Mouse (Mus musculus): Measurements from ENCODE around the gene Gm37240.

Gene Gm37240

DNA sequence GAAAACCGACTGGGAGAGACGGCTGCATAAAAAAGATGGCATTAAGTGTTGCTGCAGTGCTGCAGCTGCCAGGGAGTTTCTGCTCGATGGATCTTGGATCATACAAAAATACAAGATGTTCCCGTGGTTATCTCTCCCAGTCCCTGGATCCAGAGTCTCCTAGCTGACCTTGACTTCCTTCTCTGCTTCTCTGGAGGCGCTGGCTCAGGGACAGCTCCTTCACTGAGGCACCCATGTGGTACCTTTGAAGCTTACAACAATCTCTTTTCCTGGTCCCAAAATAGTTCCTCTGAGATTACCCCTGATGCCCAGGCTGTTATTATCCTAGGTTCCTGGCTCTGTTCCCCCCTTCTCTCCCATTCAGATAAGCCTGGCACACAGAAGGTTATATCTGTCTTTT is 672.4 kb downstream of the Gm37240 start:
- no peak for DNase-seq

- no peak for DNase-seq
Measured at GRCm38 (mm10) chr3:85212751-85213350, 674.5 kb downstream of the Gm37240 start.

GRCm38 (mm10) chr3:85209887-85210844 is 677.2 kb downstream of the Gm37240 start:
- DNase-seq: no peak

DNA sequence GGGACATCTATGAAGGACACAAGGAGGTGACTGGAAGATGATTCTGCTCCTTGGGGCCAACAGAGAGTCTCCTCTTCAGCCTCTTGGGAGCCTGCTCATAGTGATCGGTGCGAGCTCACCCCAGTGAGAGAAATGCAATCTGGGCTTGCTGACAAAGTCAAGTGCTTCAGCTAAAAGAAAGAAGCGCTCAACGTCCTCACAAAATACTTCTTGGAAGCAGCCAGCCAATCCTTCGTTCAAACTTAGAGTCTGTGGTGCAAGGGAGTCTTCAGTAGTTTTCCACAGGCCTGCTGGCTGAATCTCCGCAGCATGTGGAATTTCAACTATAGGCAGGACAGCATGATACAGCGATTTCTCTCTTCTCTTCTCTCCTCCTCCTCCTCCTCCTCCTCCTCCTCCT is 680.8 kb downstream of the Gm37240 start:
- DNase-seq: peak; percentile 28

DNA sequence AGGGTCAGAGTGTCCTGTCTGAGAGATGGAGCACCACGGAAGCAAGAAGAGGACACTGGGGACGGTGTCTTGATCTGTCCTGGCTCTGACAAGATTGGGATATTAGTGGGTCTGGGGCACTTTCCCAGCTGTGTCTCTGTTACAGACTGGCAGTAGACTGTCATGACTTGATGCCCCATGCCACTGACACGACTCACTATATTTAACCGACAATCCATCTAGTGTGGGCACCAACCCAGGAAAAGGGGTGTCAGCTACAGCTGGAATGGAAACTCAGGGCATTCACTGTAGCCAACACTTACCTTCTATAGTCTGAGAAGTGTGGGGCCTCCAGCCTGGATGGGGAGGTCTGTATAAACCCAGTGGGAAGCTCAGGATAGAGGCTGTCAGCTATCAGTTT is 681.4 kb downstream of the Gm37240 start:
- DNase-seq: no peak

DNA sequence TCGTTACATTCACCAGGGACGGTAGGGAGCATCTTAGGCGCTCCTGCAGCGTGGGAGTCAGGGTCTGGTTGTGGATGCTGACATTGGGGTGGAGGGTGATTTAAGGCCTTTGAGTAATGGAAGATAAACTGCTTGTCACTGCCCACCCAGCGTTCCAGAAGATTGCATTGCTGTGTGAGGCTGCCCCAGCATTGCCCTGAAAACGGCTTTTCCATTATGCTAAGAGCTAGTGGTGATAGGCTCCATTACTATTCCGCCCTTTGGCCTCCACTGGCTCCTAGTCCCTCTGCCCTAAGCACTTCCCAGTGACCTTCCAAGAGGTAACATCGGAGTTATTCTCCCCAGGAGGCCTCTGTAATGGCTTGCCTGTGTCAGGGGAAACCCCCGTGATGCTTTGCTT is 683.7 kb downstream of the Gm37240 start:
- no peak for DNase-seq

GRCm38 (mm10) chr3:85202726-85203125 is 684.6 kb downstream of the Gm37240 start:
- no peak for DNase-seq

GRCm38 (mm10) chr3:85201785-85202184 is 685.5 kb downstream of the Gm37240 start:
- peak; percentile 48 for DNase-seq

DNA sequence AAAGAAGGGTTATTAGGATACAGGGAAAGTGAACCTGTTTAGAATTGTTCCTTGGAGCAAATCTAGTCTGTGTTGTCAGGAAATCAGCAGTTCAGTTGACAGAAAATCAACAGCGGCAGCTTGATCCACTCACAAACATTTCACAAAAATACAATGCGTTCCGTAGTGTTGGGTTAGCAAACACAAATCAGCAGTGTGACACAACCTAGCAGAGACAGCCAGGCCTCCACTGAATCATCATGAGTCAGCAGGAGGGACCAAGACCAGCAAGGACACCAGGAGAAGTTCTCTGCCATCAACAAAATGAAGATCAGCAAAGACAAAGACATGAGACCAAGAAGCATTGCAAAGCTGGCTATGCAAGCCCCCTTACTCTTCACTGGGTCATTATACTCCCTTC is 688.8 kb downstream of the Gm37240 start:
- DNase-seq: no peak

GRCm38 (mm10) chr3:85197148-85197547 is 690.2 kb downstream of the Gm37240 start:
- DNase-seq: no peak

GRCm38 (mm10) chr3:85196591-85196990 is 690.7 kb downstream of the Gm37240 start:
- DNase-seq: no peak

GRCm38 (mm10) chr3:85195068-85195481 is 692.2 kb downstream of the Gm37240 start:
- DNase-seq: no peak

GRCm38 (mm10) chr3:85189791-85190190 is 697.5 kb downstream of the Gm37240 start:
- DNase-seq: no peak

GRCm38 (mm10) chr3:85188364-85188763 is 699.0 kb downstream of the Gm37240 start:
- no peak for DNase-seq

- DNase-seq: peak; percentile 86
Measured at GRCm38 (mm10) chr3:85186661-85187076, 700.6 kb downstream of the Gm37240 start.

DNA sequence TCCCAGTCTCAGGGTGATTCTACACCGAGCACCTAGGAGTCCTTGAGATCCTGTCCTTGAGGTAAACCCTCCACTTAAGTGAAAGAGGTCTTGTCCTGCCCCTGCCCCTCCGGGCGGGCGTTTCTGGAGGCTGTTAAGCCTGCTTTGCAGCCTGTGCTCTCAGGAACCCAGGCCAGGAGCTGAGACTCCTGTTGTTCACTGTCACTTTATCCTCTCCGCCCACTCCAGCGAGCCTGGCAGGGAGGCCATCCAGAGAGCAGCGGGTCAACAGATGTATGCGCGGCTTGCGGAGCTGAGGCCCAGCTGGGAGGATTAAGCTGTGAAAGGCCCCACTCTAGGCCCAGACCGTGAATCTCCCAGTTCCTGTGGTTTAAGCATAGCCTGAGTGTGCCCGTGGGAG is 701.5 kb downstream of the Gm37240 start:
- no peak for DNase-seq

DNA sequence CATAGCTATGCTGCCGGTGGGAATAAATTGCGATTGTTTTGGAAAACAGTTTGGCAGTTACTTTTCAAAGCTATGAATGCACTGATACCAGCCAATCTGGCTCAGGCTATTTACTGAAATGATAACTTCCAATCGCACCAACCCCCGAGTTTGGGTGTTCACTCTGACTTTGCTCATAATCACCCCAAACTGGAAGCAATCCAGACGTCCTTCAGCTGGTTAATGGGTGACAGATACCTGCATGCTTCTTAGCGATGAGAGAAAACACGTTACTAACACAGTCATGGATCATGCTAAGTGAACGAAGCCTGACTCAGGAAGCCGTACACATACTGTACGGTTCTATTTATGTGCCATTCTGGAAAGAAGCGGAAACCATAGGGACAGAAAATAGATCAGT is 702.4 kb downstream of the Gm37240 start:
- DNase-seq: no peak

- no peak for DNase-seq
Measured at GRCm38 (mm10) chr3:85184151-85184550, 703.2 kb downstream of the Gm37240 start.

DNA sequence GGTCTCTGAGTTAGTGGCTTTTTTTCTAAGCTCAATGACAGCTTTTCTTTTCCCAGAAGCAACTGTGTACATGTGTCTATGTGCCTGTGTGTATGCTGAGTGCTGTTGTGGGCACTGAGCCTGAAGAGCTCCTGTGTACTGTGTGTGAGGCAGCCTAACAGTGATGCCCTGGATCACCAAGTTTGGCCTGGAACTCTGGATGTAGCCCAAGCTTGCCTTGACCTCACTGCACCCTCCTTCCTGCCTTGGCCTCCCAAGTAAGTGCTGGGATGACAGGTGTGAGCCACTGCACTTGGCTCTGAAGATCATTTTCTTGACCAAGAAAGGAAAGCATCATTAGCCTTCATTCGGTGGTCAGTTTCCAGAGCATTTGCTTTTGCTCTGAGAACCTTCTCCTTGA is 710.6 kb downstream of the Gm37240 start:
- no peak for DNase-seq

DNA sequence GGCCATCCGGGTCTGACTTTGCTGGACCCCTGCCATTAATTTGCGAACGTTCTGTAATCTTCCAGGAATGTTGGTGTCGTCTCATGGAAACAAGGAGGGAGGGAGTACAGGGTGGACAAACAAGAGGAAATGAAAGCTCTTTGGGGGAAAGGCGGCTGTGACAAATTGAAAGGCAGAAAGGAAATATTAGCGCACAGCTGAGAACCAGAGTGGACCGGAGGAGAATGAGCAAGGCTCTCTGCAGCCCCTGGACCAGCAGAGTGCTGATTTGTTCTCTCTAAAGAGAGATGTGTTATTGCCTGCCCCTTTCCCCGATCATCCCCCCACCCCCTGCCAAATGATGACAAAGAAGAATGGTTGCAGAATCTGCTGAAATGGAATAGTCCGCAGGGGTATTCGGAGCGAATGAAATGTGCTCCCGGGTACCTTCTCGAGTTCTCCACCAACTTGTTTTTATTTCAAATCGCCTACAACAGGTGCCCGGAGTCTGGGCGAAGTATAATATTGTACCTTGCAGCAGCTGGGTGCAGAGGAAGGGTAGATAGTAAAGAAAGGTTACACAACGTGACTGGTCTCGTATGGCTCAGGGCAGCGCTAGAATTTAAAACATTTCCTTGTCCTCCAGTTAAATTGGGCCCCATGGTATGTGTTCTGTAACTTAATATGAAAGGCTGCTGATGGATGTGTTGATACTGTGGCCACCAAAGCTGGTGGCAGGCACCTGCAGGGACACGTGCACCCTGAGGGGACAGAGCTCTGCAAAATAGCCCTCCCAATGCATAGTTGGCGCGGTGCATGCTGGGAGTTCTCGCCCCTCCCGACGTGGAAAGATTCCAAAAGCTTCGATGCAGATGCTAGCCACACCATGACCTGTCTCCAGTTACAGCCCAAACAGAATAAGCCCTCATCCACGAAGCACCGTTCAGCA is 712.5 kb downstream of the Gm37240 start:
- no peak for DNase-seq

GRCm38 (mm10) chr3:85173441-85174071 is 713.8 kb downstream of the Gm37240 start:
- DNase-seq: no peak

- DNase-seq: no peak
Measured at GRCm38 (mm10) chr3:85172532-85172931, 714.8 kb downstream of the Gm37240 start.

DNA sequence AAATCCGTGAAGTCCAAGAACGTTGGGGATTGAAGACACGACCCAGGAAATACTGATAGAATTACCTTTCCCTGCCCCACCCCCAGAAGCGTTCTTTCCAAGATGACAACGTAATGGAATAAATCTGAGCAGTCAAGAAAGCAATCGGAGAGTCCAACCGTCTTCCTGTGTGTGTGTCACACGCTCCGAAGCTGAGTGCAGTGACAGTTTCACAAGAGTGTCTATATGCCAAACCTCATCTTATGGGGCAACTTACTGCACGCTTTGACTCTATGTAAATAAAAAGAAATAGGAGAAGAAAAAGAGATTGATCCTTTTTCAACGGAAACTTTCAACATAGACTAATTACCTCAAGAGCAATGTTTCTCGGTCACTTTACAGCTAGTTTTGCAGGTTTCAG is 715.2 kb downstream of the Gm37240 start:
- DNase-seq: no peak

Data from layer of hippocampus, adult 9-11 months (tissue).